Mouse (Mus musculus): ENCODE data around the gene Pfkfb2.

Gene Pfkfb2

GRCm38 (mm10) chr1:130737411-130737881 is 8.4 kb upstream of the Pfkfb2 start:
- no peak for DNase-seq

- peak in 1 of 2 experiments; percentile 35 for DNase-seq
These were observed 5.8 kb upstream of the Pfkfb2 start for GRCm38 (mm10) chr1:130734852-130735251.

- DNase-seq = peak in 1 of 2 experiments; percentile 46
These were observed 5.4 kb upstream of the Pfkfb2 start for GRCm38 (mm10) chr1:130734452-130734851.

GRCm38 (mm10) chr1:130733671-130734070 is 4.6 kb upstream of the Pfkfb2 start:
- peak; percentile 70 to 89 for DNase-seq

- DNase-seq = no peak
These were observed 3.9 kb upstream of the Pfkfb2 start for GRCm38 (mm10) chr1:130732706-130733658.

- peak; percentile 64 to 88 for DNase-seq
These were observed 2.8 kb upstream of the Pfkfb2 start, which contains the start of gene AA986860 for GRCm38 (mm10) chr1:130731741-130732337. AA986860 (plus strand) TSS chr1:130731976.

GRCm38 (mm10) chr1:130728708-130729107 is 345 bp downstream of the Pfkfb2 start:
- no peak for DNase-seq

GRCm38 (mm10) chr1:130728070-130728469 is 983 bp downstream of the Pfkfb2 start:
- DNase-seq = no peak

GRCm38 (mm10) chr1:130726396-130726795 is 2.7 kb downstream of the Pfkfb2 start:
- no peak for DNase-seq

- DNase-seq = peak in 1 of 2 experiments; percentile 23
These were observed 4.8 kb downstream of the Pfkfb2 start for GRCm38 (mm10) chr1:130724206-130724605.

- peak; percentile 81 to 83 for DNase-seq
These were observed 11.7 kb downstream of the Pfkfb2 start, which contains the start of gene Yod1 for GRCm38 (mm10) chr1:130717291-130717871. Yod1 (plus strand) TSS chr1:130717327.

- peak; percentile 41 to 47 for DNase-seq
These were observed 12.4 kb downstream of the Pfkfb2 start for GRCm38 (mm10) chr1:130716513-130717290.

GRCm38 (mm10) chr1:130716218-130716512 is 12.9 kb downstream of the Pfkfb2 start:
- DNase-seq = no peak

GRCm38 (mm10) chr1:130715561-130716217 is 13.4 kb downstream of the Pfkfb2 start, which contains the start of gene Gm29427:
Gm29427 (minus strand) TSS chr1:130715799.
- peak; percentile 98 for DNase-seq

- DNase-seq = no peak
These were observed 15.0 kb downstream of the Pfkfb2 start for GRCm38 (mm10) chr1:130714046-130714445.

- DNase-seq = no peak
These were observed 18.6 kb downstream of the Pfkfb2 start for GRCm38 (mm10) chr1:130710283-130711080.

- peak in 1 of 2 experiments; percentile 12 for DNase-seq
These were observed 25.4 kb downstream of the Pfkfb2 start for GRCm38 (mm10) chr1:130703613-130704012.

GRCm38 (mm10) chr1:130701976-130702375 is 27.1 kb downstream of the Pfkfb2 start:
- DNase-seq = no peak

- DNase-seq = no peak
These were observed 29.0 kb downstream of the Pfkfb2 start for GRCm38 (mm10) chr1:130699937-130700633.

GRCm38 (mm10) chr1:130698601-130699000 is 30.5 kb downstream of the Pfkfb2 start:
- DNase-seq = no peak

All from kidney, adult 8-10 months (tissue).